Mouse (Mus musculus) kidney, postnatal 0 days (tissue): ENCODE measurements at regions not wholly inside any gene's neighbourhood (a gene's known extent, or its start where the extent isn't known, plus 50 kb on each side); places are given as distances from the start of the nearest gene placed in this dataset.

Experiments used
- ATAC-seq: fragments of 200-750 bp; cut with Nextera tagmentation; replicated peaks from 2 replicates; pipeline ENCODE4 v1.8.0; 2017; ENCODE audit warnings: low read depth, moderate number of reproducible peaks, moderate TSS enrichment, moderate library complexity; ENCODE audit not compliant: low FRiP score
- DNase-seq: peaks from one replicate; pipeline ENCODE4 v3.0.0-alpha.2; 2016; ENCODE audit warnings: low spot score
- H3K27ac ChIP-seq: fragments of 300-500 bp; sonication (generic); 2 replicates; pipeline ENCODE4 v1.5.1; 2014; ENCODE audit warnings: mild to moderate bottlenecking
- H3K27me3 ChIP-seq: fragments of 300-500 bp; sonication (generic); 2 replicates; pipeline ENCODE4 v1.6.1; 2014; ENCODE audit warnings: low read length, mixed read lengths; ENCODE audit not compliant: insufficient read depth
- H3K36me3 ChIP-seq: fragments of 300-500 bp; sonication (generic); 2 replicates; pipeline ENCODE4 v1.6.1; 2014; ENCODE audit warnings: low read length, mixed read lengths; ENCODE audit not compliant: insufficient read depth
- H3K4me1 ChIP-seq: fragments of 300-500 bp; sonication (generic); replicated peaks from 2 replicates; pipeline ENCODE4 v1.6.1; 2014; ENCODE audit warnings: antibody characterized with exemption, low read length, mixed read lengths; ENCODE audit not compliant: insufficient read depth
- H3K4me2 ChIP-seq: fragments of 300-500 bp; sonication (generic); 2 replicates; pipeline ENCODE4 v1.6.1; 2014; ENCODE audit warnings: mild to moderate bottlenecking, low read length, moderate library complexity, mixed read lengths
- H3K4me3 ChIP-seq: fragments of 300-500 bp; sonication (generic); replicated peaks from 2 replicates; pipeline ENCODE4 v1.5.1; 2014; ENCODE audit warnings: low read depth, low read length
- H3K9ac ChIP-seq: fragments of 300-500 bp; sonication (generic); 2 replicates; pipeline ENCODE4 v1.6.1; 2014; ENCODE audit warnings: low read depth, low read length
- H3K9me3 ChIP-seq: fragments of 300-500 bp; sonication (generic); replicated peaks from 2 replicates; pipeline ENCODE4 v1.6.1; 2016; ENCODE audit warnings: low read length, inconsistent platforms, mixed read lengths
- CTCF ChIP-seq: IDR thresholded peaks from 2 replicates; pipeline ENCODE4 v1.5.1; 2016; ENCODE audit warnings: antibody characterized with exemption, low read depth, mild to moderate bottlenecking, moderate library complexity
- WGBS: fragments of 180-500 bp; shearing (Covaris S2); extraction: QIAGEN DNeasy Blood & Tissue Kit; methylation state at CpG from one replicate; pipeline ENCODE4 v1.1.7; 2014; 5-methylcytosine and 5-hydroxymethylcytosine counted together

GRCm38 (mm10) chr6:93266826-93267225, 323.5 kb upstream of the Adamts9 start:
- H3K4me1 ChIP-seq = no peaks in the 10 kb centered on the region
- H3K36me3 ChIP-seq = no peaks in the 10 kb centered on the region
- no peaks in the 10 kb centered on the region for H3K9me3 ChIP-seq
- 85% methylated on average over 5 of the region's 5 CpGs for WGBS
- H3K27me3 ChIP-seq = no peaks in the 10 kb centered on the region
- H3K27ac ChIP-seq = no peak overlapping the region
- no peak for DNase-seq
- no peak for ATAC-seq
- H3K4me2 ChIP-seq = no peak overlapping the region
- no peak overlapping the region for H3K9ac ChIP-seq
- no peak overlapping the region for H3K4me3 ChIP-seq
- TF ChIP-seq CTCF = no peak

- ATAC-seq = no peak
- no peaks in the 10 kb centered on the region for H3K4me1 ChIP-seq
- no peaks in the 10 kb centered on the region for H3K9me3 ChIP-seq
- no peaks in the 10 kb centered on the region for H3K36me3 ChIP-seq
- H3K4me2 ChIP-seq = no peak overlapping the region
- no peak overlapping the region for H3K27ac ChIP-seq
- no peak overlapping the region for H3K4me3 ChIP-seq
- no peak overlapping the region for H3K9ac ChIP-seq
- TF ChIP-seq CTCF = no peak
- 87% methylated on average over 2 of the region's 2 CpGs for WGBS
- H3K27me3 ChIP-seq = no peaks in the 10 kb centered on the region
- no peak for DNase-seq
These were observed 321.9 kb upstream of the Adamts9 start for GRCm38 (mm10) chr6:93265164-93265563.

- Histone ChIP-seq H3K4me1 (no peaks in the 10 kb centered on the region), H3K27me3 (no peaks in the 10 kb centered on the region), H3K9me3 (no peaks in the 10 kb centered on the region), H3K4me2 (no peak overlapping the region), H3K27ac (no peak overlapping the region), H3K4me3 (no peak overlapping the region), H3K9ac (no peak overlapping the region), H3K36me3 (no peaks in the 10 kb centered on the region)
- WGBS = 78% methylated on average over 4 of the region's 4 CpGs
- TF ChIP-seq CTCF = no peak
- DNase-seq (no peak), ATAC-seq (no peak)
These were observed 317.5 kb upstream of the Adamts9 start for GRCm38 (mm10) chr6:93260827-93261226.

GRCm38 (mm10) chr6:93257130-93257841, 314.0 kb upstream of the Adamts9 start:
- Histone ChIP-seq H3K9ac (no peak overlapping the region), H3K4me1 (no peaks in the 10 kb centered on the region), H3K4me3 (no peak overlapping the region), H3K27ac (no peak overlapping the region), H3K27me3 (no peaks in the 10 kb centered on the region), H3K4me2 (no peak overlapping the region), H3K9me3 (no peaks in the 10 kb centered on the region), H3K36me3 (no peaks in the 10 kb centered on the region)
- ATAC-seq = no peak
- WGBS = 56% methylated on average over 5 of the region's 5 CpGs
- no peak for TF ChIP-seq CTCF
- DNase-seq = no peak

- Histone ChIP-seq H3K36me3 (no peaks in the 10 kb centered on the region), H3K4me3 (no peak overlapping the region), H3K4me1 (no peaks in the 10 kb centered on the region), H3K9ac (no peak overlapping the region), H3K27me3 (no peaks in the 10 kb centered on the region), H3K4me2 (no peak overlapping the region), H3K9me3 (no peaks in the 10 kb centered on the region), H3K27ac (no peak overlapping the region)
- WGBS = 53% methylated on average over 7 of the region's 7 CpGs
- no peak for TF ChIP-seq CTCF
- DNase-seq (no peak), ATAC-seq (no peak)
These were observed 310.5 kb upstream of the Adamts9 start for GRCm38 (mm10) chr6:93253746-93254145.

GRCm38 (mm10) chr6:93248973-93249372, 305.7 kb upstream of the Adamts9 start:
- no peaks in the 10 kb centered on the region for H3K36me3 ChIP-seq
- H3K27me3 ChIP-seq = no peaks in the 10 kb centered on the region
- H3K9ac ChIP-seq = no peak overlapping the region
- H3K9me3 ChIP-seq = no peaks in the 10 kb centered on the region
- no peaks in the 10 kb centered on the region for H3K4me1 ChIP-seq
- TF ChIP-seq CTCF = no peak
- H3K4me3 ChIP-seq = no peak overlapping the region
- DNase-seq (no peak), ATAC-seq (no peak)
- H3K27ac ChIP-seq = no peak overlapping the region
- no peak overlapping the region for H3K4me2 ChIP-seq
- 90% methylated on average over 4 of the region's 4 CpGs for WGBS
